Mouse (Mus musculus) heart, adult 2 months (tissue): Measurements from ENCODE around the gene Ooep. TPM values are rescaled to one million over a fixed set of nuclear protein-coding genes. Genes with fewer than 3 reads are reported as not detected.
"Not testable (repeated sequence)": the region's sequence is repeated elsewhere in the genome, so short reads cannot be mapped to it uniquely, and the experiment has no call there.

Source experiments
- DNase-seq, 2 experiments: peaks; one replicate each; pipeline ENCODE4 v3.0.0; 2021
- H3K27ac ChIP-seq: fragments of 200-600 bp; 2 replicates; pipeline ENCODE4 v1.8.1; 2022
- H3K27me3 ChIP-seq: fragments of 200-500 bp; 2 replicates; pipeline ENCODE4 v1.6.1; 2012; ENCODE audit warnings: mild to moderate bottlenecking, low read length, inconsistent platforms, mixed read lengths; ENCODE audit not compliant: control insufficient read depth, insufficient read depth
- H3K36me3 ChIP-seq: fragments of 200-500 bp; 2 replicates; pipeline ENCODE4 v1.6.1; 2012; ENCODE audit warnings: low read length, inconsistent platforms; ENCODE audit not compliant: control insufficient read depth, insufficient read depth
- H3K4me1 ChIP-seq: fragments of 200-500 bp; 2 replicates; pipeline ENCODE4 v1.6.1; 2011; ENCODE audit warnings: low read length; ENCODE audit not compliant: control insufficient read depth, insufficient read depth
- H3K4me3 ChIP-seq: fragments of 200-600 bp; 2 replicates; pipeline ENCODE4 v1.8.1; 2022
- H3K79me2 ChIP-seq: fragments of 200-500 bp; replicated peaks from 2 replicates; pipeline ENCODE4 v1.6.1; 2012; ENCODE audit warnings: mild to moderate bottlenecking, inconsistent platforms, low read length, moderate library complexity, mixed read lengths; ENCODE audit not compliant: control insufficient read depth, insufficient read depth
- H3K9ac ChIP-seq: fragments of 200-500 bp; 2 replicates; pipeline ENCODE4 v1.6.1; 2012; ENCODE audit warnings: low read depth, mild to moderate bottlenecking, control low read depth, inconsistent platforms, low read length, mixed read lengths
- CTCF ChIP-seq: fragments of 200-600 bp; IDR thresholded peaks from 2 replicates; pipeline ENCODE4 v1.8.1; 2022; ENCODE audit warnings: antibody characterized with exemption, mild to moderate bottlenecking, moderate library complexity
- EP300 ChIP-seq: fragments of 200-500 bp; IDR thresholded peaks from 2 replicates; pipeline ENCODE4 v1.6.1; 2011; ENCODE audit warnings: low read depth, low read length, control low read depth; ENCODE audit not compliant: insufficient read depth
- POLR2A ChIP-seq: fragments of 200-500 bp; IDR thresholded peaks from 2 replicates; pipeline ENCODE4 v1.6.1; 2011; ENCODE audit warnings: mild to moderate bottlenecking, low read depth, low read length, control low read depth; ENCODE audit not compliant: insufficient read depth
- WGBS: fragments of 180-500 bp; shearing (Covaris S2); methylation state at CpG from one replicate; pipeline ENCODE4 v1.1.7; 2018; 5-methylcytosine and 5-hydroxymethylcytosine counted together
- intact Hi-C: fragments of 180-260 bp; cut with DNase I; formaldehyde crosslinking; loops from one replicate; pipeline ENCODE4 v1.15.1; 2025
- polyA plus RNA-seq: library from polyadenylated mRNA; depleted of rRNA; stranded (reverse); fragments of >200 nt; gene quantifications from 2 replicates; pipeline ENCODE4 v1.2.3, GENCODE M21; 2012
- total RNA-seq, 2 experiments: library from RNA; stranded (reverse); gene quantifications; 2 replicates each; pipeline ENCODE4 v1.2.3; 2021

Ooep gene
- total and polyA plus RNA-seq, 3 experiments: not detected

GRCm38 (mm10) chr9:78371441-78371840, 7.1 kb downstream of the Ooep start:
- Histone ChIP-seq H3K36me3 (no peaks in the 10 kb centered on the region), H3K4me3 (no peak overlapping the region), H3K27ac (no peak overlapping the region), H3K4me1 (no peaks in the 10 kb centered on the region), H3K9ac (no peak overlapping the region), H3K79me2 (no peaks in the 10 kb centered on the region), H3K27me3 (no peaks in the 10 kb centered on the region)
- no peak for DNase-seq
- 91% methylated on average over 3 of the region's 3 CpGs for WGBS
- no peak for TF ChIP-seq POLR2A
- no peak for TF ChIP-seq CTCF
- TF ChIP-seq EP300: no peak
- intact Hi-C loops: no loop called here

GRCm38 (mm10) chr9:78369786-78370185, 8.7 kb downstream of the Ooep start:
- no peaks in the 10 kb centered on the region for H3K36me3 ChIP-seq
- DNase-seq: no peak
- intact Hi-C loops: no loop called here
- 89% methylated on average over 7 of the region's 7 CpGs for WGBS
- H3K27ac ChIP-seq: no peak overlapping the region
- no peaks in the 10 kb centered on the region for H3K4me1 ChIP-seq
- H3K27me3 ChIP-seq: no peaks in the 10 kb centered on the region
- no peak overlapping the region for H3K4me3 ChIP-seq
- no peak overlapping the region for H3K9ac ChIP-seq
- TF ChIP-seq POLR2A (no peak), CTCF (no peak), EP300 (no peak)
- no peaks in the 10 kb centered on the region for H3K79me2 ChIP-seq

- no peak for DNase-seq
- TF ChIP-seq CTCF (no peak), POLR2A (no peak), EP300 (no peak)
- no peak overlapping the region for H3K9ac ChIP-seq
- WGBS: 94% methylated on average over 2 of the region's 2 CpGs
- no peaks in the 10 kb centered on the region for H3K36me3 ChIP-seq
- intact Hi-C loops: no loop called here
- no peaks in the 10 kb centered on the region for H3K27me3 ChIP-seq
- H3K4me3 ChIP-seq: no peak overlapping the region
- H3K4me1 ChIP-seq: no peaks in the 10 kb centered on the region
- no peaks in the 10 kb centered on the region for H3K79me2 ChIP-seq
- H3K27ac ChIP-seq: no peak overlapping the region
Observed at GRCm38 (mm10) chr9:78369349-78369748, 9.2 kb downstream of the Ooep start.

- Histone ChIP-seq H3K9ac (no peak overlapping the region), H3K27ac (no peak overlapping the region), H3K4me1 (no peaks in the 10 kb centered on the region), H3K79me2 (no peaks in the 10 kb centered on the region), H3K4me3 (no peak overlapping the region), H3K36me3 (no peaks in the 10 kb centered on the region), H3K27me3 (no peaks in the 10 kb centered on the region)
- TF ChIP-seq CTCF (no peak), EP300 (no peak), POLR2A (no peak)
- no peak for DNase-seq
- intact Hi-C loops: no loop called here
- WGBS: 66% methylated on average over 3 of the region's 3 CpGs
Observed at GRCm38 (mm10) chr9:78368671-78369293, 9.7 kb downstream of the Ooep start.

GRCm38 (mm10) chr9:78367959-78368358, 10.6 kb downstream of the Ooep start, which contains the start of gene Dppa5a:
TSS of gene Dppa5a (minus strand) at chr9:78368177.
- H3K9ac ChIP-seq, DNase-seq, H3K4me3 ChIP-seq, H3K27me3 ChIP-seq, H3K79me2 ChIP-seq, H3K36me3 ChIP-seq, intact Hi-C loops, H3K27ac ChIP-seq, H3K4me1 ChIP-seq: not testable (repeated sequence)
- WGBS: 91% methylated on average over 16 of the region's 16 CpGs

- H3K9ac ChIP-seq: no peak overlapping the region
- TF ChIP-seq EP300 (no peak), CTCF (no peak), POLR2A (no peak)
- no peak overlapping the region for H3K4me3 ChIP-seq
- no peaks in the 10 kb centered on the region for H3K79me2 ChIP-seq
- no peak overlapping the region for H3K27ac ChIP-seq
- no peaks in the 10 kb centered on the region for H3K27me3 ChIP-seq
- intact Hi-C loops: no loop called here
- no peak for DNase-seq
- no peaks in the 10 kb centered on the region for H3K36me3 ChIP-seq
- 63% methylated on average over 13 of the region's 13 CpGs for WGBS
- no peaks in the 10 kb centered on the region for H3K4me1 ChIP-seq
Observed at GRCm38 (mm10) chr9:78365850-78366544, 12.5 kb downstream of the Ooep start.
